Mouse (Mus musculus) lung, adult 2 months (tissue): Measurements from ENCODE around the gene Sstr5. TPM values are rescaled to one million over a fixed set of nuclear protein-coding genes. Genes with fewer than 3 reads are reported as not detected.
A peak's percentile ranks its signal among the peaks of the same experiment; 100 is the strongest.

Experiments
- DNase-seq: peaks from one replicate; pipeline ENCODE4 v3.0.0; 2022
- H3K4me1 ChIP-seq: fragments of 200-500 bp; 2 replicates; pipeline ENCODE4 v1.6.1; 2011; ENCODE audit warnings: low read length; ENCODE audit not compliant: control insufficient read depth, insufficient read depth
- H3K4me3 ChIP-seq: fragments of 200-500 bp; replicated peaks from 2 replicates; pipeline ENCODE3; 2011; ENCODE audit warnings: low read depth, mild to moderate bottlenecking, control low read depth, low read length; ENCODE audit errors: extremely low read depth
- CTCF ChIP-seq: fragments of 200-500 bp; IDR thresholded peaks from 2 replicates; pipeline ENCODE4 v1.5.1; 2011; ENCODE audit warnings: mild to moderate bottlenecking, low read length, control low read depth; ENCODE audit not compliant: insufficient read depth
- POLR2A ChIP-seq: fragments of 200-500 bp; IDR thresholded peaks from 2 replicates; pipeline ENCODE4 v1.6.1; 2011; ENCODE audit warnings: low read depth, mild to moderate bottlenecking, control low read depth, low read length, borderline replicate concordance; ENCODE audit errors: extremely low read depth
- WGBS: fragments of 180-500 bp; shearing (Covaris S2); methylation state at CpG from one replicate; pipeline ENCODE4 v1.1.7; 2018; 5-methylcytosine and 5-hydroxymethylcytosine counted together
- polyA plus RNA-seq: library from polyadenylated mRNA; depleted of rRNA; stranded (reverse); fragments of >200 nt; gene quantifications from 2 replicates; pipeline ENCODE4 v1.2.3, GENCODE M21; 2012; rRNA removed

The Sstr5 gene
- 0.06 and 0.08 TPM in 2 replicates for polyA plus RNA-seq

DNA sequence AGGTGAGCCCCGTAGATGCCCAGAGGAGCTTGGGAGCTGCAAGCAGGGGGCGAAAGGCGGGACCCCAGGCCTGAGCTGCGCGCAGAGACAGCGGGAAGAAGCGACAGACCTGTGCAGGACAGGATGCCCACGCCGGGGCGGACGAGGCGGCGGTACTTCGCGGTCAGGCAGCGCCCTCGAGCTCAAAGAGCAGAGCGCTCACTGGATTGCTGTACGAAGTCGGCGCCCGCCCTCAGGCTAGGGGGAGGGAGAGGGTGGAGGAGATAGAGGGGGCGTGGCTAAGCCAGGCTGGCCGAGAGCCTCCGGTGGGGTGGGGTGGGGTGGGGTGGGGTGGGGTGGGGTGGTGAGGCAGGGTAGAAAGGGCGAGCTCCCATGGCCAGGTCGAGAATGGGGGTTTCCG, at the start of gene Sstr5:
TSS of gene Sstr5 (minus strand) at position 276 of the 400 bp plus-strand sequence.
- 2% methylated on average over 24 of the region's 28 CpGs for WGBS
- H3K4me3 ChIP-seq: no peak within 1 kb of the TSS

DNA sequence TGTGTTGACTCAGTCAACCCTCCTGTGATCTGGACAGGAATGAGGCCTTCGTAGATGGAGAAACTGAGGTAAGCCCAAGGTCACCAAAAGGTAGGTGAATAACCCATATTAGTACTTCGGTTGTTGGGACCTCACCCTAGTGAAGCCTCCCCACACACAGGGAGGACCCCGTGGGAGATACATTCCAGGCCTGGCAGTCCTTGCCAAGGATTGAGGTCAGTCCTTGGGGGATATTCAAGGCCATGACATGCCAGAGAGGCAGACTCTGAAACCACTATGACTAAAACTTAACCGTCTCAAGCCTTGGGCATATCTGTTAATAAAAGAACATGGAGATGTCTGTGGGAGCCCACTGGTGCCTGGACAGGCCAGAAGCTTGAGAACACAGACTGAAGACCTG, 44.7 kb upstream of the Sstr5 start:
- 65% methylated on average over 4 of the region's 4 CpGs for WGBS
- H3K4me1 ChIP-seq: no peaks in the 10 kb centered on the region
- no peak overlapping the region for H3K4me3 ChIP-seq
- DNase-seq: no peak
- TF ChIP-seq POLR2A (no peak), CTCF (no peak)

More for the DNA sequence above, at the start of gene Sstr5:
- DNase-seq: no peak
- H3K4me1 ChIP-seq: no peaks in the 10 kb centered on the region
- no peak for TF ChIP-seq CTCF
- TF ChIP-seq POLR2A: no peak

DNA sequence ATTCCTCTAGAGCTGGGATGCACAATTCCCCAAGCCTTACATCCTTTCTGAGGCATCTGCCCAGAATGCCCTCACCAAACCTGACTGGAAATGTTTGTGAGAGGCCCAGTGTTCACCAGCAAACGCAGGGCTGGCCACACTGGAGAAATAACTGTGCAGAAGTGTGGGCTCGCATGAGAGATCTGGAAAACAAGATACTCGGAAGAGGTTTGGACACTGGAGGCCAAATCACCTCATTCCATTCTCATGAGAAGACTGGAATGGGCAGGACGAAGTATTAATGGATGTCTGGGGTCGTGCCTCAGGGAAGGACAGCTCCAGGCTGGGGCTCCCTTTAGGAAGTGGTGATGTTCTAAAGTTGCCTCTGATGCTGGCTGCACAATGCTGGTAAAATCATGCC, 43.6 kb upstream of the Sstr5 start:
- 52% methylated on average over 5 of the region's 5 CpGs for WGBS
- no peak for DNase-seq
- TF ChIP-seq CTCF (no peak), POLR2A (no peak)

DNA sequence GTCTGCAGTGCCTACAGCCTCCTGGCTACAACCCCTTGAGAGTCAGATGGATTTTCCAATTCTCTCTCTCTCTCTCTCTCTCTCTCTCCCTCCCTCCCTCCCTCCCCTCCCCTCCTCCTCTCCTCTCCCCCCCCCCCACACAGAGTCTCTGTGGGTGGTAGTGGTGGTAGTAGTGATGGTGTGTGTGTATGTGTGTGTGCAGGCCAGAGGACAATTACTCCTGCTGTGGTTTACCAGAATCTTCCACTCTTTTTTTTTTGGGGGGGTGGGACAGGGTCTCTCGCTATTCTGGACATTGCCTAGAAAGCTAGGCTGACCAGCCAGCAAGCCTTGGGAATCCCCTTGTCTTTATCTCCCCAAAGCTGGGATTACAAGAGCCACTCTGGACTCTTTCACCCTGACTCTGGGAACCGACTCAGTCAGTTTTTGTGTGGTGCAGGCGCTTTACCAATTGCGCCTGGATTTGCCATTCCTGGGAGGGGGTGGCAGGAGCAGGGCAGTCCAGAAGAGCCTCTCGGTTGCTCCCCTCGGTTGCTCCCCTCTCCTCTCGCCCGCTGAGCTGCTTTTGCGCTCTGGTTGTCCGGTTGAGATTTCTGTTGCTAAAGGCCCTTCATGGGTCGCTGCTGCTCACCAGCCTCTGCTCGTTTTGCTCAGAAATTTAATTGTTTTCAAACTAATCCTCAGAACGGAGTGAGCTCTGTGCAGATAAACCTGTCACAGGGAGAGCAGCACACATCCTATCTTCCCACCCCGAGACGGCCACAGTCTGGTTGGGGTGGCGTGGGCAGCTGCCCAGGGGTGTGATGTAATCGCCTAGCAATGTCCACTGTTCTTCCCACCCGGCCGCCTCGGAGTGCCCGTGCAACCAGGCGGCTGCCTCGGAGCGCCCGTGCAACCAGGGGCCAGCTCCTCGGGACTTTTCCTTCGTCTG, 42.1 kb upstream of the Sstr5 start:
- Histone ChIP-seq H3K4me3 (no peak overlapping the region), H3K4me1 (no peaks in the 10 kb centered on the region)
- 25% methylated on average over 27 of the region's 27 CpGs for WGBS
- DNase-seq: peak; percentile 7
- TF ChIP-seq POLR2A: no peak

More for the DNA sequence above, 43.6 kb upstream of the Sstr5 start:
- Histone ChIP-seq H3K4me1 (no peaks in the 10 kb centered on the region), H3K4me3 (no peak overlapping the region)

DNA sequence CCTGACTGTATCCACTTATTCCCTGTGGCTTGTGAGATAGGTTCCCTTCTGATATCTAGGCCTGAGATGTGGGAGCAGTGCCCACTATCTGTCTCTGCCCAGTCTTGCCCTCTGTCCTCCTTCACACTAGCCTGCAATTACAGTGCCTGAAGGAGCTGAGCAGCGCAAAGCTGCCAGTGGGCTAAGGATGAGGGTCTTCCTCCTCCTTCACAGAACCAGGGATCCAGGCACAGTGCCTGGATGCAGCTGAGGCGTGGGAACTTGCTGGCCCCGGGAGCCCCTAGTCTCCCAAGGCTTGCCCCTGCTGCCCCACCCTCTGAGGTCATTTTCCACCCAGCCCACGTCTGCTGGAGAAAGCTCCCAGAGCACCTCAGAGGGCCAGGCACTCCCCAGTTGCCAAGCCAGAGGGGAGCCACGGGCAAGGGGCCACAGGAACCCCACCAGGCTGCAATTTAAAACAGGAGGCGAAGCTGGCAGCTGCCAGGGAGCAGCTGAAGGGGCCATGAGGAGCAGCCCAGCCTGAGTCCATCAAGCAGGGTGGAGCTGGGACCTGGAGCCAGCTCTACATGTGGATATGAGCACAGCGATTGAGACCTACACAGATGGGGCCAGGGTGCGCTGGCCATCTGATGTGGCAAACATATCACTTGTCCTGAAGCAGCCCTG, 33.4 kb upstream of the Sstr5 start:
- WGBS: 53% methylated on average over 8 of the region's 8 CpGs
- TF ChIP-seq CTCF (no peak), POLR2A (no peak)
- no peak overlapping the region for H3K4me3 ChIP-seq
- H3K4me1 ChIP-seq: no peaks in the 10 kb centered on the region
- DNase-seq: no peak

DNA sequence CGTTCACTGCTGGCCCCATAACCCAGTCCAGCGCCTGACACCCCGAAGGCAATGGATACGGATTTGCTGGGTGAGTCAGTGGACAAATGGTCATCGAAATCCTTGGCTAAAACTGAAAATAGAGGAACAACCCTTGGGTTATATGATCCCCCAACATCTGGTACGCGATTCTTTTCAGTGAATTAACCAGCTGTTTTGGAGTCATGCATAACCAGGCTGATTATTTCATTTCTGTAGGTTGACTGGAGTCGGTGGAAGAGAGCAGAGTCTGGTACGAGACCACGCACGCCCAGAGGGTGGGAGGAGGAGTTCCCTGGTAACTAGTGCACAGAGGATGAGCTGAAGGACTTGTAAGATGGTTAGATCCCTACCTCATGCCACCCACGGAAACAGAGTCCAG, 25.0 kb upstream of the Sstr5 start:
- DNase-seq: no peak
- TF ChIP-seq POLR2A (no peak), CTCF (no peak)
- 81% methylated on average over 12 of the region's 12 CpGs for WGBS
- H3K4me3 ChIP-seq: no peak overlapping the region
- no peaks in the 10 kb centered on the region for H3K4me1 ChIP-seq

DNA sequence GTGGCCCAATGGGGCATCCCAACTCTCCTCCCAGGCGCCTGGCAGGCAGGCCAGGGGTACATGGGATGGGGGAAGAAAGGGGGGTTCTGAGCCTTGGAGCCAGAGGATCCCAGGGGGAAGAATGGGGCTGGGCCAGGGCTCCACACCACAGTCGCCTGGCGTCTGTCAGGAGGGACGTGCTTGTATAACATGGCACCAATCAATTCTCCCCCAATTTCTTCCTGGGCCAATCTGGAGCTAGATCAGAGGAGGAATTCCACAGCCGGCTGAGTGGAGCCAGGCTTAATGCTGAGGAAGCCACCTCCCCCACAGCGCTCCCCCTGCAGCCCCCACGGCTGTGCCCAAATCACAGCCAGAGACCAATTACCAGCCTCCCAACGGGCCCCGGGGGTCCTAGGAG, 23.4 kb upstream of the Sstr5 start:
- WGBS: 46% methylated on average over 9 of the region's 9 CpGs
- TF ChIP-seq CTCF (no peak), POLR2A (no peak)
- no peaks in the 10 kb centered on the region for H3K4me1 ChIP-seq
- no peak for DNase-seq
- no peak overlapping the region for H3K4me3 ChIP-seq

DNA sequence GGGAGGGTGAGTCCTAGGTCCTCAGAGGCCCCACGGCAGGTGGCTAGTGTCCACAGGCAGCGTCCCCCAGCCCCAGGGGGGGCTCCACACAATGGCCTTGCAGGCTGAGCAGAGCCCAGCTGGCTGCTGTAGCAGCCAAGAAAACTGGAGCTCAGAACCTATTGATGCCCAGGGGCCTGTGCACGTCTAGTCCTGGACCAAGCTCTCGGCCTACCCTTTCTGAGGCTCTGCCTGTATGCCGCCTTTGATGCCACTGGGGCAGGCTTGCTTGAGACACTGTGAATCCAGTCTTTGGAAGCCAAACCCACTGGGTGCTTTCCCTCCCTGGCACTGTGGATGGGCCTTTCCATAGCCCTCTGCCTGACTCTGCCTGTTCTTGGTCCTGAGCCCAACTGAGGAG, 22.4 kb upstream of the Sstr5 start:
- 76% methylated on average over 5 of the region's 5 CpGs for WGBS
- no peak overlapping the region for H3K4me3 ChIP-seq
- H3K4me1 ChIP-seq: no peaks in the 10 kb centered on the region
- TF ChIP-seq CTCF: no peak
- TF ChIP-seq POLR2A: no peak
- no peak for DNase-seq

DNA sequence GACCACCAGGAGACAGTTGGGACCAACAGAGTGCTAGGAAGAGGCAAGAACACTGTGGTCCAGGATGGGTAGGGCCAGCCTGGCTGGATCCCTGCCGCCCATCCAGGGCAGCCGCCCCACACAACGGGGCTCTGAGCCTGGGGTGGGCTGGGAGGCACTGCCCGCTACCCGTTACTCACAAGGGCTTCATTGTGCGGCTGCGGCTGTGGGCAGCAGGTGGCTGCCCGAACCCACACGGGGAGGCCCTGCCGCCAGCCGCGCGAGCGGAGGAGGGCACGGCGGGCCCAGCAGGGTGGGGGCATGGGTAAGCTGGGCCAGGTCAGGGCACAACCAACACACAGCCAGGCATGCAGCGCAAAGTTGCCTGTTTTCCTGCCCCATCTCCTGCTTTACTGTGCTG, 21.1 kb upstream of the Sstr5 start:
- 84% methylated on average over 17 of the region's 17 CpGs for WGBS
- no peak overlapping the region for H3K4me3 ChIP-seq
- no peaks in the 10 kb centered on the region for H3K4me1 ChIP-seq
- no peak for DNase-seq
- no peak for TF ChIP-seq CTCF
- TF ChIP-seq POLR2A: no peak
